Mouse (Mus musculus) left cerebral cortex, adult 9 months (tissue): ENCODE data around the gene Il2rb.

Experiments used
- DNase-seq, 2 experiments: peaks; one replicate each; pipeline ENCODE4 v3.0.0; 2022; ENCODE audit warnings: low spot score in 2 of 2

Gene Il2rb

DNA sequence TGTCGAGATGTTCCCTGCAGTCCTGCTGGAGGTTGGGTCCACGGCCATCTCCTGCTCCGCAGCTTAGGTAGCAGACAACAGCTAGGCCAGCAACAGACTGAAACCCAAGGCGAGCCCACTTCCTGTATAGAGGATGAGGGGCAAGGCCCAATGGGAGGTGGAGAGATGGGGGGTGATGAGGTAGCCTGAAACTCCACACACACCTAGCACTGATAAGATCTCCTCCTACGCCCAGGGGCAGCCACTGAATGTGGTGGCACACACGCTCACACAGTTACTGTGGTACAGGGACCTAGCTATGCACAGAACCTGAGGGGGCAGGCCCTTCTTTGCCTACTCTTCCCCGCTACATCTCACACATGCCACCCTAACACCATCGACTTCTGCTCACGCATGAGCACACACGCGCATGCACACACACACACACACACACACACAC, at the start of gene Il2rb:
Il2rb (minus strand) TSS at position 304 of the 439 bp plus-strand sequence.
- no peak for DNase-seq

DNA sequence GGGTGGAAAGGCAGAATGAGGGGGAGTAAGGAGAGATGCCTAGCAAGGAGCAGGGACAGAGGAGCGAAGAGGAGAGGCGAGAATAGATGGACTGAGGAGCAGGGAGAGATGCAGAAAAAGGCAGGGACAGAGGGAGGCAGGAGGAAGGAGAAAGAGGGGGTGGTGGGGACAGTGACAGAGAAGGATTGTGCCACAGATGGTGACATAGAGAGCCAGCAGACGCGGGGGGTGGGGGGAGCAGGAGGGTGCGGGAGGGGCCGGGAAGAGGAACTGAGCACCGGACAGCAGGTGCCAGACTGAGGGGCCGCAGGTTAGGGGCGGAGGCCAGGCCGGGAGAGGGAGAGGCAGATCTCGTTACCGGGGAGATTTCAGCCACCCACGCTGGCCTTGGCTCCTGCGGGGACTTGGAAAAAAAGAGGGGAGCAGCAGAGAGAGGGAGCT, 49.5 kb upstream of the Il2rb start, which contains the start of gene Sstr3:
Sstr3 (minus strand) TSS at position 125 of the 441 bp plus-strand sequence.
- peak in 1 of 2 experiments; percentile 65 for DNase-seq

GRCm38 (mm10) chr15:78544041-78544440, 49.0 kb upstream of the Il2rb start:
- DNase-seq = no peak

DNA sequence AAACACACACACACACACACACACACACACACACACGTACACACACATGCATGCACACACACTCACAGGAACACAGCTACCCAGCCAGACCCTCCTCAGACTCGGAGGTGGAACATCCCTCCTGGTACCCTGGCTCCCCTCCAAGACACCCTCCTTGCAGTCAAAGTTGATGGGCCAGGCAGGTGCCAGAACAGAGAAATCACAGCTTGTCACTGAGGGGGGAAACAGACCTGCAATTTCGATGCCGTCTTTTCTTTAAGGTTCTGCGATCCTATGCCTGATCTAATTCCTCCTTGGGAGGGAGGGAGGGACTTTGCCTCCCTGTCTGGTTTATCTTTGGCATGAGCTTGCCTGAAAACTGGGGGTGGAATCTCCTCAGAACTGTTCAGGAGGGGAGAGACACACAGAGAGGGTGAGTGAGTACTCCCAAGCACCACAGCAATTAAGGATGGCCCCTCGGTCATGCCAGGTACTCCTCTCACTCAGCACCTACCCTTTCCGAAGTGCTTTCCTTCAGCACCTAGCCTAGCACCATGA, 47.8 kb upstream of the Il2rb start:
- peak in 1 of 2 experiments; percentile 56 for DNase-seq

- no peak for DNase-seq
Observed at GRCm38 (mm10) chr15:78542098-78542766, 47.2 kb upstream of the Il2rb start.

DNA sequence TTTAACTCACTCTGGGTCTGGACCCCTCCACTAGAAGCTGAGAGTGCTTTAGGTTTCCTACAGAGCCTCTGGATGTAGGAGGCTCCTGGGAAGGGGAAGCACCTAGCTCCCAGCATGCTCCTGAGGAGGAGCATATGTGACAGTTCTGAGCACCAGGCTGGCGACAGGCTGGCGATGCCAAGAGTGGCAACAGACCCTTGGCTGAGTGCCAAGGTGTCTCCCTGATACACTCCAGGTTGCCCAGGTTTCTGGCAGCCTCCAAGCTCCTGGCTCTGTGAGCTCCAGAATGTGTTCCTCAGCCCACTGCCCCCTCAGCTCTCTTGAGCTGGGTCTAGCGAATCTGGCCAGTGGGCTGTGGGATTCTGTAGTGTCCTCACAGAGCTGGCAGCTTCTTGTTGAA, 46.5 kb upstream of the Il2rb start:
- peak in 1 of 2 experiments; percentile 33 for DNase-seq

DNA sequence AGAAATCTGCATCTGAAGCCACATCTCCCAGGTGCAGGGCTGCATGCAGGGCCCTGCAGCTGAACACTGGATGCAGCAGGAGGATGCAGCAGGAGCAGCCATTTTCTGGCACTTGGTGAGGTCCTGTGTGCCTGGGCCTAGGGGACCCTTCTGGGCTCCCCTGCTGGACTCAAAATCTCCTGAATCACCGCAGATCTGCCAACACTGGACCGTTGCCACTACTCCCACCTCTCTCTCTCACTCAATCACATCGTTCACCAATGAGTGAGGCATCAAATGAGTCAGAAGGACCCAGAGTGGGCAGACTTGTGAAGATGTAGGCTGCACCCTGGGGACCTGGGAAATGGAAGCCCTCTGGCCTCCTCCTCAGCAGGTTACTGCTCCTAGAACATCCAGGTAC, 46.0 kb upstream of the Il2rb start:
- peak in 1 of 2 experiments; percentile 47 for DNase-seq

- DNase-seq = no peak
Observed at GRCm38 (mm10) chr15:78535723-78536421, 40.8 kb upstream of the Il2rb start.

DNA sequence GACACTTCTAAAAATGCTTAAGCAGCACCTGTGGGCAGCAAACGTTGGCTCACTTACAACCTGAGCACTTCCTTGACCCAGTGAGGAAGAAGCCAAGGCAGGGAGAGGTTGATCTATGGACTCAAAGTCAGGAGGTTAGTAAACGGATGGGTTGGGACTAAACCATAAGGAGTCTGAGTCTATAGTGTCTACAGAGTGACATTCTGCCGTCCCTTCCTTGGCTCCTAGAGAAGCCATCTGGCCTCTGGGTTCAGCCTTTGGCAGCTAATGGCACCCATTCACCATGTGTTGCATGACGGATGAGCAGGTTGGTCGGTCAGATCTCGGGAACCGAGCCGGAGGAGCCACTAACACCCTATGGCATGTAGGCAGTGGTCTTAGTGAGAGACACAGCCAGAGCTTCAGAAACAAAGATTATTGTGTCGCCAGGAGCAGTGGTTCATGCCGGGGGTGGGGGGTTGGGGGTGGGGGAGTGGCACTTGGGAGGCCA, 38.3 kb upstream of the Il2rb start:
- no peak for DNase-seq

- DNase-seq = no peak
Observed at GRCm38 (mm10) chr15:78532566-78533345, 37.7 kb upstream of the Il2rb start.

DNA sequence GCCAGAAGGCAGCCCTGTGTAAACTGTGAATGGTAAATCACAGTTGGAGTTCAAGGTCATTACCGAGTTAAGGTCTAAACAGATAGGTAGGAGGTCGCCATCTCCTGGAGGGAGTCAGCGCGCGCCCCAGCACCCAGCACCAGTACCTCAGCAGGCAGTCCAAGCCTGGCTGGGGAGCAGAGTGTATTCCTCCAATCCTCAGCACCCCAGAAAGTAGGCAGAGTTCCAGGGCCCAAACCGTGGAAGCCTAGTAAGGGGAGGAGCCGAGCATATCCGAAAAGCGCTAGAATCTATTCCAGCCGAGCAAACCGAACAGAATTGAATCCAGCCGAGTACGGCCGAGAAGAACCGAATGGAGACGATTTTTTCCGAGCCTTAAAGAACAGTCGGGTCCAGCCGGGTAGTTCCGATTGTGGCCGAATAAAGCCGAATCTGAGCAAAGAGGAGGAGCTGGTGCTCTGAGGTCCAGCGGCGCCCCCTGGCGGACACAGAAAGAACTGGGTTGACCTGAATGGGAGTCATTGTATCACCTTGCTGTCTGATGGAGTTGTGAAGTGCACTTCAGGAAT, 36.9 kb upstream of the Il2rb start:
- peak; percentile 98 to 100 for DNase-seq

DNA sequence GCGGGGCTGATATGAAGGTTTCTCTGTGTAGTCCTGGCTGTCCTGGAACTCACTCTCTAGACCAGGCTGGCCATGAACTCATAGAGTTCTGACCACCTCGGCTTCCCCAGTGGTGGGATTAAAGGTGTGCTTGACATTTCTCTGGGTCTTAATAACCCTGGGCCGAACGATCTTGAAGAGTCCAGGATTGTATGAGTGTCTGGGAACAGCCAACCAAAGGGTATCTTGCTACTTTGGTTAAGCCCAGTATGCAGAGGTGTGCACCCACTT, 36.3 kb upstream of the Il2rb start:
- DNase-seq = no peak

DNA sequence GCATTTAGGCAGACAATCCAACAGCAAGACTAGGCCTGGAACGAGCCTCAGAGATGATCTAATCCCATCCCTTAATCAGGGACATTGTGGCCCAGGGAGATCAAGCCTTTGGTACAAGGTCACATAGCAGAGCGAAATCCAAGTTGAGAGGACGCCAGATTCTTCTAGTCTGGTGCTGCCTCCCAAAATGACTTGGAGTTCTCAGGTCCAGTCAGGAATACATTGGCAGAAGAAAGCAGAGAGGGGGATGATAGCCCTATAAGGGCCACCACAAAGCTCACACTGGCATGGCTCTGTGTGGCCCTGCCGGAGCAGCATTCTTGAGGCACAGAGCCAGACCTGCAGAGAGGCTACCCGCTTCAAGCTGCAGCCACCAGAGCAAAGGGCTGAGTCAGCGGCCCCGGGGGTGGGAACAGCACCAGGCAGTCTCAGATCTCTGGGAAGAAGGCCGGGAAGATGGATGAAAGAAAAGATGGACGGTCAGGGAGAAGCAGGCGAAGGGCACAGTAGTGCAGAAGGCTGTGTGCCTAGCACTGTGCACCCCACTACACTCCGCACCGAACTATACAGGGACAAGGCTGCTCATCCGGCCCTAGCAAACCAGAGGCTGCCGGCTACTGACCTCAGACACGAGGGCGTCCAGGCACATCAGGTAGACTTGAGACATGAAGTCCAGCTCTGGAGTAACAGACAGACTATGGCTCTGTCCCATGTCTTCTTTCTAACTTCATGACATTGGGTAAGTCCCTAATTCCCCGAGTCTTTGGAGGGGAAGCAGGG, 35.8 kb upstream of the Il2rb start, which contains the start of gene C1qtnf6:
C1qtnf6 (minus strand) TSS at position 746 of the 780 bp plus-strand sequence.
- no peak for DNase-seq

DNA sequence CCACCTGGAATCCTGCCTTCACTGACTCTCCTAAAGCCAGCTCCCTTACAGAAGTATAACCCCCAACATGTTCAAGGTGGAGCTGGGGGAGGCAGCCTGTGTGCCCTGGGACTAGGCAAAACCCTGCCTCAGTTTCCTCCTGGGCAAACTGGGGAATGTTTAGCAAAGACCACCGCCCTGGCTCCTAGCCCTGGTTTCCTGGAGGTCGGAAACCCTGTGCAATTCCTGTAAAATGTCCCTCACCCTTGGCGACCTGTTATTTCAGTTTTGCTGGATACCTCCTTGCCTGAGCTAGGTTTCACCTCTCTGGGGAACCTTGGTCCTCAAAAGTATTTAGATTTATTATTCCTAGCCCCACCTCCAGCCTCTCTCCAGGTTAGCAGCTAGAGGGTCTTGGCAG, 35.1 kb upstream of the Il2rb start:
- no peak for DNase-seq

DNA sequence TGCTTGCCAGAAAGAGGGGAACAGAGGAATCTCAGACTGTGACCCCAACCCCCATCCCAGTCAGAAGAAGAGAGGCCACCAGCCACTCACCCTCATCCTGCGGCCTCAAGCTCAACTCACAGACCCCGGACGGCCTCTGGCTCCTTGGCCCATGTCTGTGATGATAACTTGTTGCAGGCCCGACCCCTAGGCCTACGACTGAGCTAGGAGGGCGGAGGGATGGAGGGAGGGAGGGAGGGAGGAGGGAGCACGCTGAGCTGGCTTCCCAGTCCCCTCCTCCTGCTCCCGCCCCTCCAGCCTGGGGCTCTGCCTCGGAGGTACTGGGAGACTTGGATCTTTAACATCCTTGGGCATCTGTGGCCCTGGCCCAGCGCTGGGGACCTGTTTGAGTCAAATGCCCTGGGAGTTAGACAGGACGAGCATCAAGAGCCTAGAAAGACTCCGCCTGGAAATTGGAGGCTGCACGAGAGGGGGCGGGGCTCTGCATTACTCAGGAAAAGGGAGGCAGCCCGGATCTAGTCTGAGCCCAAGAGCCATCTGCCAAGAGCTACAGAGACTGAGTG, 34.4 kb upstream of the Il2rb start:
- DNase-seq = peak in 1 of 2 experiments; percentile 70

DNA sequence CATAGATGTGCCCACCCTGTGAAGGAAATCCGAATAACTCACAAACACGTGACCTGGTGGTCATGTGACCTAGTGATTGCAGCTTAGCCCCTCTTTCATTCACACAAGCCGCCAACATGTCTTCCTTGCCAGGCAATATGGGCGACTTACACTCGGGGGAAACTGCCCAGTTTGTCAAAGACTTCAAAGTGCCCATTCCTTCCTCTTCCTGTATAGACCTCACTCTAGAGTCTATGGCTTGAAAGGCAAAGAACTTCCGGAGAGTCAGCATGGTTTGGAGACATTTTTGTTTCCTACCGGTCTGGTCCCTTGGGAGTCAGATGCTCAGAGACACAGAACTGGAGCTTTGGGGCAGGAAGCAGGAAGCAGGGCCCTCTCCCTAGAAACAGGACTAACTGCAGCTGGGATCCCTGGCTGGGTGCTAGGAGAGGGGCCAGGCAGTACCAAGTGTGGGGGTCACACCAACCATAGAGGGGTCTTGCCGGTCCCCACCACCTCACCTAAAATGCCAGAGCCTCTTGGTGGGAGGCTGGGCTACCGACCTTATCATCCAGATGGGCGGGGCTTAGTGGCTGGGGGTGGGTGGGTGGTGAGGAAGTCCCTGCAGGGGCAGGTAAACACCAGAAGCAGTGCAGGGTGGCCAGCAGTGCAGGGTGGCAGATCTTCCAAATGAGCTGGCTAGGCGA, 33.8 kb upstream of the Il2rb start:
- no peak for DNase-seq

GRCm38 (mm10) chr15:78527973-78528372, 32.9 kb upstream of the Il2rb start:
- peak in 1 of 2 experiments; percentile 59 for DNase-seq

DNA sequence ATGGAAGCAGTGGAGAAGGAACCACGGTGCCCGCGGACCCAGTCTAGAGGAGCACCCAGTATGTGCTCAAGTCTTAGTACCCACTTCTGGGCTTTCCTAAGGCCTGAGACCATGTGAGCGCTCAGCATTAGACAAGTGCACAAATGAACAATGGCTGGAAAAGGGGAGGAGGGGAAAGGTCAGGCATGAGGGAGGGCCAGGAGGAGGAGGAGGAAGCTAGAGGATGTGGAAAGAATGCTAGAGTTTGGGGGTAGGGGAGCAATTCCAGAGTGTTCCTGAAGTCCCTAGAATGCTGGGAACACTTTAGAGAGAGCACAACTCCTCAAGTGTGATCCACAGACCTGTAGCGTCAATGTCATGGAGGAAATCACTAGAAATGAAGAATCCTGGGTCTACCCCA, 29.1 kb upstream of the Il2rb start:
- no peak for DNase-seq

GRCm38 (mm10) chr15:78521892-78522291, 26.8 kb upstream of the Il2rb start:
- no peak for DNase-seq

GRCm38 (mm10) chr15:78521331-78521730, 26.3 kb upstream of the Il2rb start:
- no peak for DNase-seq
